Mouse (Mus musculus) layer of hippocampus, adult 9-11 months (tissue): ENCODE measurements around the gene Wbp1.

Experiments
- DNase-seq: peaks from one replicate; pipeline ENCODE4 v3.0.0; 2022

The Wbp1 gene

DNA sequence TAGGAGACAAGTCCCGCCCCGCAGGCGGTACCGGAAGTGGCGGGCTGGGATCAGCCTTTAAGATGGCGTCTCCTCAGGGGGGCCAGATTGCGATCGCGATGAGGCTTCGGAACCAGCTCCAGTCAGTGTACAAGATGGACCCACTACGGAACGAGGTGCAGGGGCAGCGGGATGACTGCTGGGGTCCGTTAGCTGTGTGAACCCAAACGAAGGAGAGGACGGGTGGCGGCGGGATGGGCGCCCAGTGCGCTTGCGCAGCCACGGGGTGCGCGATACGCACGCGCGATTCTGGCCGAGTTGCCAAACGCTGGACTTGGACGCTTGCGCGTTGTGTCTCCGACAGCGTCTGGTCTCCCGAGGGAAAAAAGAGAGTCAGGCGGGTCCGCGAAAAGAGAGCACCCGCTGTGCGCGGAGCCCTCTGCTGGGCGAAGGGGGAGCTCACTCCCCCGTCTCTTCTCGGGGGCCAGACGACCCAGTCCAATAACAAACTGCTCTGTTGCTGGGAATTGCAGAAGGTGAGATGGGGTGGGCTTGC lies 43.0 kb downstream of the Wbp1 start:
- peak; percentile 98 for DNase-seq

DNA sequence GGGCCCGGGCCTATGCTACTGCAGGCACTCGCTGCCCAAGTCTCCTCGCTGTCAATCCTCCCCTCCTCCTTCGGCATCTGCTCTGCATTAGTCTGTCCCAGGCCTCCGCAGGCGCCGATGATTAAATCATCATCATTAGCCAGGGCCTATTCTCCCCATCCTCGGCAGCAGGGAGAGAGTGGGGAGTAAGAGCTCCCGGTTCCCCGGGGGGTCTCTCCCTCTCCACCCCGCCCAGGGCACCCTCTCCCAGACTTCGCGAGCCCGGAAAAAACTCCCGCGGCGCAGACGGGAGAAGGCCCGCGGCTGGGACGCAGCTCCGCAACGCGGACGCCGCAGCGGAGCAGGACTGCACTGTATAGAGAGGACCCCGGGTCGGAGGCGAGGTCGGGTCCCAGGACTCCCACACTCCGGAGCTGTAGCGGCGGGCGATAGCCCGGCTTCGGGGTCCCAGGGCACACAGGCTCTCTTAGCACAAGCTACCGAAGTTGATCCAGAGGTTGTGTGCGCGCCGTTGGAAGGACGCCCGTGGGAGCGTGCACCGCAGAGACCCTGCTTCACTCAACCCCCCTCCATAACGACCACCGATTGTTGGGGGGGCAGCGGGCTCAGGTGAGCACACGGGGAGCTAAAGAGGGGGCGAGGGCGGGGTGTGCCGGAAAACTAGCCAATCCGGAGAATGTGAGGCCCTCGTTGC lies 43.6 kb downstream of the Wbp1 start, which contains the start of gene Pcgf1:
Gene Pcgf1, plus strand, starts transcription at position 240 of the 694 bp plus-strand sequence.
- DNase-seq, result peak; percentile 67

DNA sequence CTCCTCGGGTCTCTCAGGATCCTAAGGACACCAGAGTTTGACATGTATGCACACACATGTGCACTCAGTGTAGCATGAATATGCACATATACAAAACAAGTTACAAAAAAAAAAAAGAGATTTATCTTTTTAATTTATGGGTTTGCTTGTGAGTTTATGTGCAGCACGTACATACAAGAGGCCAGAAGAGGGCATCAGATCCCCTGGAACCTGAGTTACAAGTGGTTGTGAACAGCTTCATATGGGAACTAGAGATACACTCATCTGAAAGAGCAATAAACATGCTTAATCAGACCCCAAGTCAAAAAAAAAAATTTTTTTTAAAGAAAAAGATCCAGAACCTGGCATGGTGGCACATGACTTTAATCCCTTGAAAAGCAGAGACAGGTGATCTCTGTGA lies 46.4 kb downstream of the Wbp1 start:
- DNase-seq, result no peak

DNA sequence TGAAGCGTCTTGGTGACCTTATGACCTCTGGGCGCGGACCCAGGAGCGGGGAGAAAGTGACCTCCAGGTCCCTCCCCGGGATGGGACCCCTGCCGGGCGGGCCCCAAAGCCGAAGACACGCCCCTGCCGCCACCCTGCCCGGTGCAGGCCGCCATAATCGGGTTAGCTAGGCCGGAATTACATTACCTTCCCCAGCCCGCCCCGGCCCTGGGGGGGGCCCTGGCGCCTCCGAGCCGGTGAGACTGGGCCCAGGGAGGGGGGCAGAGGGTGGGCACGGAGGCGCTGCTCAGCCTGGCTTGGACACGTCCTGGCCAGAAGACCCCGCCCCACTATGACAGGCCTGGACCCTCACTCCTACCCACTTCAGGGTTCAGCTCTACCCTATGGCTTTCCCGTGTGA lies 50.1 kb downstream of the Wbp1 start:
- DNase-seq, result no peak

DNA sequence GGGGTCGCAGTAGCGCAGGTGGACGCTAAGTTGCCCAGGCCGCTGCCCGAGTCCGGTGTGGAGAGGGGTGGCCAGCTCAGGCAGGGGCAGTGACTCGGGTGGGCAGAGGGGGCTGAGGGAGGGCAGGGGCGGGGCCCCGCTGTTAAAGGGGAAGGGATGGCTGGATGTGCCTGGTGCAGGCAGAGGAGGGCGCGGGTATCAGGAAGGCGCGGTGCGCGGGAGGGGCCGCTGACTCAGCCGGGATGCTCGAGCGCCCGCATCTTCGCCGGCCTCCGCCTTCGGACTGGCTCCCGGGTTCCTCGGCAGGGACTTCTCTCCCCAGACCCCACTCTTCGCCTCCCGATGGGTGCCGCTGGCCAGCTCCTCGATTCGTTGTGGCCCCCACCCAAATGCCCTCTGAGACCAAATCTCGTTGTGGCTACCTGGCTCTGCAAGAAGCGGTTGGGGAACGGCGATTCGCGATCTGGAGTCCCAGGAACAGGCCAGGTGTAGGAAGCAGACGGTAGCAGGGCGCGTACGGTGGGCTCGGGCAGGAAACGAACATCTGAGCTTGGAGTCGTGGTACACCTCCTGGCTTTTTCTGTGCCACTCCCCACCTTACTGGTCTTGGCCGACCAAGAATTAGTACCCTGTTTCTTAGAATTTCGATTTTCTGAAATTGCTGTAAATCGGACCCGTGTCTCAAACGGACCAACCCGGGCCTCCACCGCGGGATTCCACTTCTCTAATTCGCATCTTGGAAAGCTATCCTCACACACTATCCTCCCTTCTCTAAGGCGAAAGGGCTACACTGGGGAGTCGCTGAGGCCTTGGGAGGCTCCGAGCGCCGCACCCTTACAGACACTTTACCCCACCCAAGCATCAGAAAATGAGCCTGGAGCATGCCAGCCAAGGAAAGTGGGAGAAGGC lies 50.8 kb downstream of the Wbp1 start:
- DNase-seq, result no peak

DNA sequence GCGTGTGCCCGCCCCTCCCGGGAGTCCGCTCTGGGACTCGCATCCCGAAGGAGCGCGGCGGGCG lies 51.3 kb downstream of the Wbp1 start, which contains the start of gene Tlx2:
Gene Tlx2, minus strand, starts transcription at position 47 of the 64 bp plus-strand sequence.
- DNase-seq, result no peak

DNA sequence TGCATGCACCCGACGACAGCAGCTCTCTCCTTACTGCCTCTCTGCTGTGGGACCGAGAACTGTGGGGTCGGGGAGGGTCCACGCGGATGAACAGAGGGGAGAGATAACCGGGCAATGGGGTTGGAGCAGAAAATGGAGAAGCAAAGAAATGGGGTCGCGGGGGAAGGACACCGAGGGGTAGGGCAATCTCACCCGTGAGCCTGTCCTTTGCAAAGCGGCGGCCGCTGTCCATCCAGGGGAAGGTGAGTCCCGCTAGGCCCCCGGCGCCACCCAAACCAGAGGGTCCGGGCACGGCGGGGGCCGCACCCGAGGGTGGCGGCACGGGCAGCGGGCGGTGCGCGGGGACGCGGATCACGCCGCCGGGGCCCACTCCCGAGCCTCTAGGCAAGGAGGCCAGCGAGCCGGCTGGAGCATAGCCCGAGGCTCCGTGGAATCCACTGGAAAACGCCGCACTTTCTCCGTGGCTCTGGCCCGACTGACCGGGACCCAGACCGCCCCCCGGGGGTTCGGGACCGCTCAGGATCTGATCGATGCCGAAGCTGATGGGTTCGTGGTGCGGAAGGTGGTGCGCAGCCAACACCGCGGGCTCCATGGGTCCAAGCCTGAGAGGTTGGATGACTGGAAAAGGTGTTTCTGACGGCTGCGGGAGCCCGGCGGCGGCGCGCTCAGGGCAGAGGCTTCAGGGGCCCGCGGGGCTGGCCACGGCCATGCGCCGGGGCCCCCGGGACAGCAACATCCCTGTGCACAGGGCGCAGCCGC lies 51.7 kb downstream of the Wbp1 start:
- no peak for DNase-seq
